Mouse (Mus musculus) liver, embryonic 11.5 days (tissue): Measurements from ENCODE around the gene 9430097D07Rik. TPM values are rescaled to one million over a fixed set of nuclear protein-coding genes. Genes with fewer than 3 reads are reported as not detected.

Experiments used
- ATAC-seq: fragments of 200-750 bp; cut with Nextera tagmentation; replicated peaks from 2 replicates; pipeline ENCODE4 v1.8.0; 2017; ENCODE audit warnings: moderate number of reproducible peaks, mild to moderate bottlenecking, moderate TSS enrichment, moderate library complexity; ENCODE audit not compliant: low FRiP score
- DNase-seq: peaks from one replicate; pipeline ENCODE4 v3.0.0-alpha.2; 2017; ENCODE audit warnings: low spot score
- H3K27ac ChIP-seq: fragments of 300-500 bp; sonication (generic); 2 replicates; pipeline ENCODE4 v1.5.1; 2014; ENCODE audit warnings: mild to moderate bottlenecking, low read depth, low read length, control low read depth
- H3K27me3 ChIP-seq: fragments of 300-500 bp; sonication (generic); replicated peaks from 2 replicates; pipeline ENCODE4 v1.6.1; 2014; ENCODE audit warnings: low read length, mixed read lengths; ENCODE audit not compliant: control insufficient read depth, insufficient read depth
- H3K36me3 ChIP-seq: fragments of 300-500 bp; sonication (generic); 2 replicates; pipeline ENCODE4 v1.6.1; 2014; ENCODE audit warnings: mild to moderate bottlenecking, low read length, moderate library complexity, mixed read lengths; ENCODE audit not compliant: control insufficient read depth, insufficient read depth
- H3K4me1 ChIP-seq: fragments of 300-500 bp; sonication (generic); replicated peaks from 2 replicates; pipeline ENCODE4 v1.6.1; 2014; ENCODE audit warnings: low read length, mixed read lengths; ENCODE audit not compliant: control insufficient read depth, insufficient read depth
- H3K4me2 ChIP-seq: fragments of 300-500 bp; sonication (generic); 2 replicates; pipeline ENCODE4 v1.6.1; 2014; ENCODE audit warnings: mild to moderate bottlenecking, control low read depth, moderate library complexity
- H3K4me3 ChIP-seq: fragments of 300-500 bp; sonication (generic); 2 replicates; pipeline ENCODE4 v1.5.1; 2014; ENCODE audit warnings: low read depth, low read length, control low read depth
- H3K9ac ChIP-seq: fragments of 300-500 bp; sonication (generic); 2 replicates; pipeline ENCODE4 v1.6.1; 2014; ENCODE audit warnings: low read depth, low read length, control low read depth
- H3K9me3 ChIP-seq: fragments of 300-500 bp; sonication (generic); 2 replicates; pipeline ENCODE4 v1.6.1; 2016; ENCODE audit warnings: low read length, inconsistent platforms, mixed read lengths; ENCODE audit not compliant: control insufficient read depth
- WGBS: fragments of 180-500 bp; shearing (Covaris S2); extraction: QIAGEN DNeasy Blood & Tissue Kit; methylation state at CpG from one replicate; pipeline ENCODE4 v1.1.7; 2014; 5-methylcytosine and 5-hydroxymethylcytosine counted together
- polyA plus RNA-seq: library from polyadenylated mRNA; unstranded; fragments of >200 nt; fragmentation: Nextera tagmentation; extraction: Ambion mirVana; gene quantifications from 2 replicates; pipeline ENCODE4 v1.2.1, GENCODE M21; 2014

Gene 9430097D07Rik
- polyA plus RNA-seq, 1 experiment from 2014 or later, result not detected

DNA sequence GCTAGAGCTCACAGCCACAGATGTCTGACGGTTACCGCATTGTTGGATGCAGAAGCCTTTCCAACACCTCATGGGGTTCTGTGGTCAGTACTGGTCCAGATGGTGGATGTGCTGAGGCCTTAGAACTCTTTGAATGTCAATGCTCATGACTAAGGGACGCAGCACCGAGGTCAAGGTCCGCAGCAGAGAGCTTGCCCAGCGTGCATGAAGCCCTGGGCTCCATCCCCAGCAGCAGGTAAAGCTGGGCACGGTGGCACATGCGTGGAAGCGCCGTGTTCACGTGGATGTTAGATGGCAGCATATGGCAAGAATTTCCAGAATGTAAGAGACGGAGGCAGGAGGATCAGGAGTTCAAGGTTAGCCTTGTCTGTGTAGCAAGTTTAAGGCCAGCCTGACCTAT lies 49.7 kb downstream of the 9430097D07Rik start:
- 83% methylated on average over 12 of the region's 12 CpGs for WGBS
- H3K4me3 ChIP-seq, result no peak overlapping the region
- no peaks in the 10 kb centered on the region for H3K9me3 ChIP-seq
- no peaks in the 10 kb centered on the region for H3K36me3 ChIP-seq
- no peak overlapping the region for H3K4me2 ChIP-seq
- no peak for ATAC-seq
- no peaks in the 10 kb centered on the region for H3K27me3 ChIP-seq
- DNase-seq, result no peak
- H3K4me1 ChIP-seq, result no peaks in the 10 kb centered on the region
- H3K27ac ChIP-seq, result no peak overlapping the region
- H3K9ac ChIP-seq, result no peak overlapping the region

DNA sequence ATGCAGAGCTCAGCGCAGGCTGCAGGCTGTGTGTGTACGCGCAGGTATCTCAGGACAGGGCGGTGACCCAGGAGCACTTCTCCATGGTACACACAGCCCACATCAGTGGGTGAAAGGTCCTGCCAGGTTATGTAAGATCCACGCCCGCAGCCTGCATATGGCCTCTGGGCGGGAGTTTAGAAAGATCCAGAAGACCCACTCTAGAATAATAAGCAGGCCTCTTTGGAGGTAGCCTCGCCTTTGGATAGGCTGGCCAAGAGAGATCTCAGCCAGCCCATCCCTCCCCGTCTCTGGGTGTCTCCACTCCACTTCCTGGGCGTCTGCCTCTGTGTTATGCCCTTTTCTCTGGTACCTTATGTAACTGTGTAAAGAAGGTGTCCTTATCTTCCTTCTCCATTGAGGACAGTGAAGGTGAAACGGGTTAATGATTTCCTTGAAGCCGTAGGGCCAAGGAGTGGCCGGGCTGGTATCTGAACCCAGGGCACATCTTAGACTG lies 50.9 kb downstream of the 9430097D07Rik start:
- Histone ChIP-seq H3K4me2 (no peak overlapping the region), H3K27me3 (no peaks in the 10 kb centered on the region), H3K4me1 (no peaks in the 10 kb centered on the region), H3K36me3 (no peaks in the 10 kb centered on the region), H3K9me3 (no peaks in the 10 kb centered on the region), H3K4me3 (no peak overlapping the region), H3K9ac (no peak overlapping the region), H3K27ac (no peak overlapping the region)
- no peak for ATAC-seq
- WGBS, result 78% methylated on average over 13 of the region's 13 CpGs
- no peak for DNase-seq

Other genes with a start within 250 kb of the 9430097D07Rik start
- gene Ciz1, start 223.4 kb downstream of the 9430097D07Rik start, polyA plus RNA-seq, result 45.5 and 45.8 TPM in 2 replicates
- 9.3 and 10.0 TPM in 2 replicates for gene Dnm1, start 222.3 kb downstream of the 9430097D07Rik start, polyA plus RNA-seq
- 36.2 and 39.7 TPM in 2 replicates for gene 1110008P14Rik, start 193.7 kb downstream of the 9430097D07Rik start, polyA plus RNA-seq
- gene Lcn2, start 187.4 kb downstream of the 9430097D07Rik start, polyA plus RNA-seq, result 8.0 and 9.9 TPM in 2 replicates
- gene Ptges2, start 179.8 kb downstream of the 9430097D07Rik start, polyA plus RNA-seq, result 23.0 and 23.6 TPM in 2 replicates
- 4.5 and 5.4 TPM in 2 replicates for gene Naif1, start 125.2 kb downstream of the 9430097D07Rik start, polyA plus RNA-seq
- 10.4 and 12.7 TPM in 2 replicates for gene Slc25a25, start 124.2 kb downstream of the 9430097D07Rik start, polyA plus RNA-seq
- gene Fam102a, start 40.4 kb downstream of the 9430097D07Rik start, polyA plus RNA-seq, result 4.1 and 6.5 TPM in 2 replicates
- 100 and 109 TPM in 2 replicates for gene Dpm2, start 4.8 kb downstream of the 9430097D07Rik start, polyA plus RNA-seq
- gene Pip5kl1, start 887 bp downstream of the 9430097D07Rik start, polyA plus RNA-seq, result 0.48 TPM in 1 of 2 replicates, not detected in the other
- gene St6galnac4, start 11.4 kb upstream of the 9430097D07Rik start, polyA plus RNA-seq, result 26.0 and 28.8 TPM in 2 replicates
- 9.6 and 10.6 TPM in 2 replicates for gene St6galnac6, start 24.0 kb upstream of the 9430097D07Rik start, polyA plus RNA-seq
- 6.7 and 8.3 TPM in 2 replicates for gene Ak1, start 46.1 kb upstream of the 9430097D07Rik start, polyA plus RNA-seq
- gene Eng, start 70.9 kb upstream of the 9430097D07Rik start, polyA plus RNA-seq, result 39.2 and 40.1 TPM in 2 replicates
- 46.2 and 47.1 TPM in 2 replicates for gene Fpgs, start 128.5 kb upstream of the 9430097D07Rik start, polyA plus RNA-seq
- 83.4 and 84.5 TPM in 2 replicates for gene Cdk9, start 137.4 kb upstream of the 9430097D07Rik start, polyA plus RNA-seq
- 13.4 and 14.2 TPM in 2 replicates for gene Sh2d3c, start 145.4 kb upstream of the 9430097D07Rik start, polyA plus RNA-seq
- 0.22 TPM in 1 of 2 replicates, not detected in the other for gene 6330409D20Rik, start 165.3 kb upstream of the 9430097D07Rik start, polyA plus RNA-seq
- 57.2 and 60.5 TPM in 2 replicates for gene Tor2a, start 181.6 kb upstream of the 9430097D07Rik start, polyA plus RNA-seq
- gene Ttc16, start 199.9 kb upstream of the 9430097D07Rik start, polyA plus RNA-seq, result 0.30 and 0.31 TPM in 2 replicates
- gene Ptrh1, start 200.1 kb upstream of the 9430097D07Rik start, polyA plus RNA-seq, result 4.9 and 5.8 TPM in 2 replicates
- 0.30 and 0.79 TPM in 2 replicates for gene Cfap157, start 208.7 kb upstream of the 9430097D07Rik start, polyA plus RNA-seq